Mouse (Mus musculus): Measurements from ENCODE around the gene Atxn2.
A peak's percentile ranks its signal among the peaks of the same experiment; 100 is the strongest.

- TF ChIP-seq POLR2A (IDR thresholded peaks at IDR 0.05; ENCODE audit: borderline replicate concordance, low read depth, low read length) (no peak), CTCF (IDR thresholded peaks at IDR 0.05; ENCODE audit: low read depth, low read length) (peak; percentile 58)
Observed at GRCm38 (mm10) chr5:121670412-121670811, 40.7 kb upstream of the Atxn2 start.
